Mouse (Mus musculus): Measurements from ENCODE around the gene Rad50.

DNA sequence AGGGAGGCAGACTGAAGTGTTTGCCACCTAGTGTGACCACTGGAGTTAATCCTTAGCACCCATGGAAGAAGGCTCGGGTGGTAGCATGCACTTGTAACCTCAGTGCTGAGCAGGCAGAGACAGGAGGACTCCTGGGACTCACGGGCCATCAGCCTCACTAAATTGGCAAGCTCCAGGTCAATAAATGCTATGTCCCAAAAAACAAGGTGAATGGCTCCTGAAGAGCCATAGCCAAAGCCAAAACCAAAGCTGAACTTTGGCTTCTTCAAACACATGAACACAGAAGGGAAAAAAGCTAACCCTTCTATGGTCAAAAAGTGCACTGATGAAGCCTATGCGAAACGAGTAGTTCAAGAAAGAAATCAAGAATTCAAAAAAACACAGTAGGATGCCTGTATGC, 7.8 kb downstream of the Rad50 start:
- TF ChIP-seq CTCF (IDR thresholded peaks at IDR 0.05; ENCODE audit: insufficient read depth, low read length), result no peak
- no peak for TF ChIP-seq POLR2A (IDR thresholded peaks at IDR 0.05; ENCODE audit: borderline replicate concordance, extremely low read depth, low read depth, low read length)
